Mouse (Mus musculus): ENCODE measurements at regions not wholly inside any gene's neighbourhood (a gene's known extent, or its start where the extent isn't known, plus 50 kb on each side); places are given as distances from the start of the nearest gene placed in this dataset.
"Not testable (repeated sequence)": the region's sequence is repeated elsewhere in the genome, so short reads cannot be mapped to it uniquely, and the experiment has no call there.

DNA sequence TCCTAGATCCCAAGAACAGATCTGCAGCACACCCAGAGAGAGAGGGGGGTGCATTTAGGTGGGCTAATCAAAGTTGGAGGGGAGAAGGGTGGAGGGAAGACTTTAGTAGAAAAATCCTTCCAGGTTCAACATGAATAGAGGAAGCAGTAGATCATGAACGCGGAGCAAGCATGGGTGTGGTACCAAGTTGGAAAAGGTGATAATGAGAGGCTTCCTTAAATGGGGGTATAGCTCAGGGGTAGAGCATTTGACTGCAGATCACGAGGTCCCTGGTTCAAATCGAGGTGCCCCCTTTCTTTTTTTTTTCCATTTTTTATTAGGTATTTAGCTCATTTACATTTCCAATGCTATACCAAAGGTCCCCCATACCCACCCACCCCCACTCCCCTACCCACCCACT is 54.0 kb upstream of the Krba1 start:
- not testable (repeated sequence) for DNase-seq (ENCODE audit: low read depth, low spot score)

DNA sequence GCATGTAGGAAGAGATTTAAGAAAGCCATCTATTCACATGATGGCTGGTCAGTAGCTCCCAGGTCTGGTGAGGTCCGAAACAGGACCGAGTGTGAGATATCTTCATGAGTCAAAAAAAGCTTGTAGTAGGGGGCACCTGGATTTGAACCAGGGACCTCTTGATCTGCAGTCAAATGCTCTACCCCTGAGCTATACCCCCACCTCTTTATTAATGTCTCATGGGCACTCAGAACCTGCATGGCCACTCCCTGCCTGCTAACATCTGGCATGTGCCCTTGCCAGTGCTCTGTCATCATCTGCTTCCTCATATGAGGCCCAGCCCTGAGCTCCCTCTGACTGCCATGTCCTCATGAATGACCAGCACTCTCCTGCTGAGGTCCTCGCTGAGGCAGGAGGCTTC is 58.4 kb upstream of the Krba1 start:
- not testable (repeated sequence) for DNase-seq (ENCODE audit: low read depth, low spot score)

DNA sequence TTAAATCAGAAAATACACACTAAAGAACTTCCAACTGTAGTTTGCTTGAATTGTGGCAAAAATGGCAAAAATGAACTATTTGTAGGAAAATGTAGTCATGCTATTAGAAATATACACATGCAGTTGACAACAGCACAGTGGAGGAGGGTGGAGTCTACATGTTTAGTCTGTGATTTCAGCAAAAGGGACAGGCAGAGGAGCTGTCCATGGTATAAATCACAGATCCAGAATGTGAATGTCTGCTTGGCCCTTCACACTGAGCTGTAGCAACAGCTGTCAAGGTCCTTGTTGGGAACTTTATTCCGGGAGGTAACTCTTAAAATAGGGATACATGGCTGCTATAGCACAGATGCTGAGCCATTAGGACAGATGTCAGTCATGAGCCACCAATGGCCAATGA is 107.4 kb upstream of the Krba1 start:
- DNase-seq (ENCODE audit: low read depth, low spot score) = no peak

DNA sequence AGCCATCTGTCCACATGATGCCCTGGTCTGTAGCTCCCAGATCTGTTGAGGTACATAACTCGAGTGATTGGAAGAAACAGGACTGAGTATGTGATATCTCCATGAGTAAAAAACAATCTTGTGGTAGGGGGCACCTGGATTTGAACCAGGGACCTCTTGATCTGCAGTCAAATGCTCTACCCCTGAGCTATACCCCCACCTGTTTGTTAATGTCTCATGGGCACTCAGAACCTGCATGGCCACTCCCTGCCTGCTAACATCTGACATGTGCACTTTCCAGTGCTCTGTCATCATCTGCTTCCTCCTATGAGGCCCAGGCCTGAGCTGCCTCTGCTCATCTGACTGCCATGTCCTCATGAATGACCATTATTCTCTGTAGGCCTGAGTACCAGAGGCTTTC is 115.7 kb upstream of the Krba1 start:
- not testable (repeated sequence) for DNase-seq (ENCODE audit: low read depth, low spot score)

DNA sequence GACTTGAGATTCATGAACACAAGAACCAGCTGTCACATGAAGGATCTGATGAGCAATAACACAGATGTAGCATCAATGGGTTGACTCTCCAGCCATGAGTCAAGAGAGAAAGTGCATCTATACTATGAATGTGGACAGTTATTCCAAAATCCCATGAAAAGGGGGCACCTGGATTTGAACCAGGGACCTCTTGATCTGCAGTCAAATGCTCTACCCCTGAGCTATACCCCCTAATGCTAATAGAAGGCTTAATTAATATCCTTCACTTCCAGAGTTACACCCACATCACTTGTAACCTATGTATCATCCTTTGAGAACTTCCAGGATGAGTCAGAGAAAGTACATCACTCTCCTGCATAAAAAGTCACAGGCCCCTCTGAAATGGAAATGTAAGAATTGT is 133.8 kb upstream of the Krba1 start:
- not testable (repeated sequence) for DNase-seq (ENCODE audit: low read depth, low spot score)

DNA sequence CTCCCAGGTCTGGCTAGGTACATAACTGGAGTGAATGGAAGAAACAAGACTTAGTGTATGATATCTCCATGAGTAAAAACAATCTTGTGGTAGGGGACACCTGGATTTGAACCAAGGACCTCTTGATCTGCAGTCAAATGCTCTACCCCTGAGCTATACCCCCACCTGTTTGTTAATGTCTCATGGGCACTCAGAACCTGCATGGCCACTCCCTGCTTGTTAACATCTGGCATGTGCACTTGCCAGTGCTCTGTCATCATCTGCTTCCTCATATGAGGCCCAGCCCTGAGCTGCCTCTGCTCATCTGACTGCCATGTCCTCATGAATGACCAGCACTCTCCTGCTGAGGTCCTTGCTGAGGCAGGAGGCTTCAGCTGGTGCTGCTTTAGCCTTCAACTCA is 142.4 kb upstream of the Krba1 start:
- not testable (repeated sequence) for DNase-seq (ENCODE audit: low read depth, low spot score)

DNA sequence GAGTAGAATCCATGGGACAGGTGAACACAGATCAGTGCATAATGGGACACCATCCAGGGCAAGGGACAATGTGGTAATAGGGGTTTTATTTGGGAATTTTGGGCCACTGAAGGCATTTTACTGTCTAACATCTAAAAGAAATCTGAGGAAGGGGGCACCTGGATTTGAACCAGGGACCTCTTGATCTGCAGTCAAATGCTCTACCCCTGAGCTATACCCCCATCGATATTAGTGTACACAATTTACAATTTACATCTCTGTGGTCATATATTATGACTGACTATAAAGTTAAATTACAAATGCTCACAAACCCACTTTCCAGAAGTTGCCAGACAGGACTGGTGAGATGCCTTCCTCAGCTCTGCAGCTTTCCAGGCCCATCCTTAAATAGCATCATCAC is 143.4 kb upstream of the Krba1 start:
- no peak for DNase-seq (ENCODE audit: low read depth, low spot score)

DNA sequence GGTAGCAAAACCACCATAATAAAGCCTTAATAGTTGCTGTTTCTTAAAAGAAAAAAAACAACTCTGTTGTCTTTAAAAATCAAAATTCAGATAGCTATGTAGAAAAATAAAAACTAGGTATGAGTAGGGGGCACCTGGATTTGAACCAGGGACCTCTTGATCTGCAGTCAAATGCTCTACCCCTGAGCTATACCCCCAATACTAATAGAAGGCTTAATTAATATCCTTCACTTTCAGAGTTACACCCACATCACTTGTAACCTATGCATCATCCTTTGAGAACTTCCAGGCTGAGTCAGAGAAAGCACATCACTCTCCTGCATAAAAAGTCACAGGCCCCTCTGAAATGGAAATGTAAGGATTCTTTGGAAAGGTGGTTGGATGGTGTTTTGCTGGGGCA is 151.2 kb upstream of the Krba1 start:
- not testable (repeated sequence) for DNase-seq (ENCODE audit: low read depth, low spot score)

DNA sequence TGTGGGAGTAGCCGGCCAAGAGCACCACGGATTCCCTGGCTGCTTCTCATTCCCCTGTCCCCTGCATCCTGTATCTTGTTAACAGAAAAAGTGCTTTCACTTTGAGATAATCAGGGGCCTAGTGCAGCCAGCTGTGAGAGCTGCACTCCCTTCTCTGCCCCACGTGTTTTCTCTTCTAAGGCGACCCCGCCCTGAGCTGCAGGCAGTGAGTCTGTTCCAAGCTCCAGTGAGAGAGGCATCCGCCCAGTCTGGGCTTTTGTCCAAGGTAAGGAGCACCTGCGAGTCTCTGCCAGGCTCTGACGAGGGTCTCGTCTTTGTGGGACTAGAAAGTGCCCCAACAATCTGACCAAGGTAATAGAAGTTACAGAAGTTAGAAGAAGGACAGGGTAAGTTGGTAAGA is 141.0 kb upstream of the Zfp746 start:
- no peak for DNase-seq (ENCODE audit: low read depth, low spot score)

DNA sequence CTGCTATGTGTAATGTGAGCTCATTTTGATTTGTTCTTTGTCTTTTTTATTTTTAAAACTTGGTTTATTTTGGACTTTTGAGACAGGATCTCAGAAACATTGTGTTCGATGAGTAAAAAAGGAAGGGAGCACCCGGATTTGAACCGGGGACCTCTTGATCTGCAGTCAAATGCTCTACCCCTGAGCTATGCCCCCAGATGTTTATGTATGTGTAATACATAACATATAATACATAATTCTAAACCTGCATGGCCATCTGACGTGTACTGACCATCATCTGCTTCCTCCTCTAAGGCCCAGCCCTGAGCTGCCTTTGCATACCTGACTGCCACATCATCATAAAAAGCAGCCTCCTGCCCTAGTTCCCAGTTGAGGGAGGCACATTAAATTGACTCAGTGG is 137.8 kb upstream of the Zfp746 start:
- no peak for DNase-seq (ENCODE audit: low read depth, low spot score)

DNA sequence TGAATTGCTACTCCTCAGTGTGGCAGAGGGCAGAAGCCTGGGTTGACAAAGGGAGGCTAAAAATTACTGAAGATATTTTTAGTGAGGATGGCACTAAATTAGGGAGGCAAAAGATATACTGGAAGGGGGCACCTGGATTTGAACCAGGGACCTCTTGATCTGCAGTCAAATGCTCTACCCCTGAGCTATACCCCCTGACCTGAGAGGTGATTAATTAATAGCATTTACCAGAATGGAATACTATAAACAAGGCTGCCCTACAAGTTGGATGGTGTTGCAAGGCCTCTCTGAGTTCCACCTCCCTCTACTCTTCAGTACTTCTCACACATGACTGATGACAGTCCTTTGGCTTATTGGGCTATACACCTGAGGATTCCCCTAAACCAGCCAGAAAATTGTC is 136.6 kb upstream of the Zfp746 start:
- DNase-seq (ENCODE audit: low read depth, low spot score) = no peak

DNA sequence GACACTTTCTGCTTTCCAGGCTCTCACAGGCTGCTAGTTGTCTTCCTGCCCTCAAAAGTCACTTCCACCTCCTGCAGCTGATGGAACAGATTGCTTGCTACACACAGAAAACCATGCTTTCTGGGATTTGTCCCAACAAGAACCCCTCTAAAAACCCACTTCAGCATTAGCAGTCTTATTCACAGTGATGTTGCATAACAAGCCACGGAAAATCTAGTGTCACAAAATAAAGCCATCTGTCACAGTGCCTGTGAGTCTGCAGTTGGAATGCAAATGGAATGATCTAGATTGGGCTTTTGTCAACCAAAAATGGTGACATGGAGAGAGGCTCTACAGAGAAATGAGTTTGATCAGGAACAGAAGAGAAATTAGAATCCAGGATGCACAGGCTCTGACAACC is 135.4 kb upstream of the Zfp746 start:
- DNase-seq (ENCODE audit: low read depth, low spot score) = peak; percentile 37

DNA sequence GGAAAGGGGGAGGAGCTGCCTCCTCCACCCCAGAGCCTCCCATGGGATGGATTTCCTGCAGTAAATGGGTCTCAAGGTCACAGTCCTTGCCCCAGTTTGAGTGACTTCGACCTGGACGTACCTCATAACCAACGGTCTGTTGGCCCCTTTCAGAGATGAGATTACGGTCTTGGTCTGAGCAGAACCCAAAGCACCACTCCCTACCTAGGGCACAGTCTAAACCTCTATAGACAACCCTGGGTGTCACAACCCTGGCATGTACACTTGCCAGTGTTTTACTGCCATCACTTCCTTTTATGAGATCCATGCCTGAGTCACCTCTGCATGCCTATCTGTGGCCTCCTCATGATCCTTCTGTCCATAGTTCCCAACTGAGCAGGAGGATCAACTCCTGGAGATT is 128.8 kb upstream of the Zfp746 start:
- no peak for DNase-seq (ENCODE audit: low read depth, low spot score)

DNA sequence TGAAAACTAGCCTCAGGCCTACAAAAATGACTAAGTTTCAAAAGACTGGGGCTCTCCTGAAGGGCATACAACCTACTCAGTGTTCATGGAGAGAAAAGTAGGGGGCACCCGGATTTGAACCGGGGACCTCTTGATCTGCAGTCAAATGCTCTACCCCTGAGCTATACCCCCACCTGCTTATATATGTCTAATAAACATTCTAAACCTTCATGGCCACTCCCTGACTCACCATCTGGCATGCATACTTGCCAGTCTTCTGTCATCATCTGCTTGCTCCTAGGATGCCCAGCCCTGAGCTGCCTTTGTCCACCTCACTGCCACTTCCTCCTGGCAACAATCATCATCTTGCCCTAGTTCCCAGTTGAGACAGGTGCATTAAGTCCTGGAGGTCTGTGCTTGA is 123.3 kb upstream of the Zfp746 start:
- no peak for DNase-seq (ENCODE audit: low read depth, low spot score)

DNA sequence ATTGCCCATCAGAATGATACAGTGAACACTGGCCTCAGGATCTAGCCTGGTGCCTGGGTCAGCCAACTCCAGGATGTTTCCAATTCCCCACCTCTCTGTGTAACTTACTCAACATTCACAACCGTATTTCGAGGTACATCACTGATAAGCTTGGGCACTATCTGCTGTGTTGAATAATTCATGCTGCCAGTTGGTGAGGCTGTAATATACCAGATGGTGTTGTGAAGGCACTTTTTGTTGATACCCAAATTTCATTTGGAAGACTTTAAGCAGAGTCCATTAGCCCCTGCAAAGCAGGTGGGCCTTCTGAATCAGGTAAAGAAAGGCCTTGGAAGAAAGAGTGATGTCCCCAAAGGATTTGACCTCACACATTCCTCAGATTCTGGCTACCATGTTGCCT is 122.7 kb upstream of the Zfp746 start:
- DNase-seq (ENCODE audit: low read depth, low spot score) = no peak

DNA sequence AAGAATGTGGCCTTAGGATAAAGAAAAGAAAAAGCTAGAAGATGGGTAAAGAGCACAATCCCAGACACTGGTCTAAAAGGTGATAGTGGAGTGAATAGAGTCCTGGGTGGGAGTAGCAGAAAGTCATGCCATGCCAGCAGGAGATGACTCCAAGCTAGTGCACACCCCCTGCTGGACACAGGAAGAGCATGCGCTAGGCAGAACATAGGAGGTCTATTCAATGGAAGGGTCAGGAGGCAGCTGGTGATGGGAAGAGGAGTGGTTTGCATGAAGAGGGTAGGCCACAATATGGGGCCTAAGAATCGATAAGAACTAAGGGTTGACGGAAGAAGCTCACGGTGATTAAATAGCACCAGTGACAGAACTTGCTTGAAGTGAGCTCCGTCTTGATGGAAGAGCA is 119.3 kb upstream of the Zfp746 start:
- DNase-seq (ENCODE audit: low read depth, low spot score) = no peak

DNA sequence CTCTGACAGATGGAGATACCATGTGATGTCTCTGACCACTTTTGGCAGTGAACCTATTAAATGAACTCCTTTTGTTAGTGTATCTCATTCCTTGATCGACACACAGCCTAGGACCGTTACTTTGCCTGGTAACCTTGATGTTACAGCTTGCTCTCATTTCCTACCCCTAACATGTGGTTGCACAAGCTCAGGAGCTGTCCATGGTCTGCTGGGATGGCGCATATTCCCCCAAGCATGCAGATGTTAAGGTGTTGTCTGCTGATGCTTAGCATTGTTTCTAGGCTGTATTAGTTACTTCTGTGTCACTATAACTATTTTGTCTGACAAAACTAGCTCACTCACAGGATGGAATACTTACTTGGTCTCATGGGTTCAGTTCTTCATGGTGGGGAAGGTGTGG is 113.6 kb upstream of the Zfp746 start:
- DNase-seq (ENCODE audit: low read depth, low spot score) = no peak

DNA sequence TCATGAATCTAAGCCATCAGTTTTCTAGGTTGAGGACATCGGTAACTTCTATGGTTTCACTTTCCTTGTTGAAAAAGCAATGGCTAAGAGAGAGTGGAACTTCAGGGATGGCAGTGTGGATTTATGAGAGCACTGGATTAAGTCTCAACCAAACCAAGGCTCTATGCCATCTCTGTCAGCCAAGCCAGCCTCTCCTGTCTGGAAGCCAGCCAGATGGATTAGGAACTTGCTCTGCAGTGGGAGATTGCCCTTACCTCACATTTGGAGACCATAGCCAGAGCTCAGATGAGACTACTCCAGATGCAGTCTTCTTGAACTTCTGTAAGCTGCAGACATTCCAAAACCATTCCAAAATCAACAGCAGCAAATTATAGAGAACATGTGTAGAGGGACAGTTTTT is 112.4 kb upstream of the Zfp746 start:
- DNase-seq (ENCODE audit: low read depth, low spot score) = no peak

DNA sequence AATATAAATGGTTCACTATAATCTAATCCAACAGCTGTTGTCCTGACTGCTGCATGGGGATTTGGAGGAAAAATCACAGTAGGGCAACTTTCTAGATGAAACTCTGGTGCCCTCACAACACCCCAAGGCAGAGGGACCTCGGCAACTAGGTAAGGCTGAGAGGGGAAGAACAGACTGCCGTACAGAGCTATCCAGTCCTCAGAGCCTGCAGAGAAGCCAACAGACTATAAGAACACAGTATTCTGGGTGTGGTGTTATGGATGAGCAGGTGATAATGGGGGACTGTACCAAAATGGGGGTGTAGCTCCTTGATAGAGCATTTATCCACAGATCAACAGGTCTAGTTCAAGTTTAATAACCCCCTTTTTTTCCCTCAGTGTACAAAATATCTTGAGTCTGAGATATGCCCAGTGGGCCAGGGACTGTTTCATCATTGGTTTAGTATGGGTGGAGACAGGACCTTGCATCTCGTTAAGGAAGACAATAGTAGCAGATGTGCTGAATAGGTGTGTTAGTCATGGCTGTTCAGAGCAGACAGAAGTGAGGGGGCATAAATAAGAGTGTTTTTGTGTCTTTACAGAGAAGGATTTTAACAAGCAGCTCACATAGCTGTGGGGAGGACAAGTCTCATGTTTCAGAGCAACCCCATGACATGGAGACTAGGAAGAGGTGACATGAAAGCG is 111.4 kb upstream of the Zfp746 start:
- no peak for DNase-seq (ENCODE audit: low read depth, low spot score)

DNA sequence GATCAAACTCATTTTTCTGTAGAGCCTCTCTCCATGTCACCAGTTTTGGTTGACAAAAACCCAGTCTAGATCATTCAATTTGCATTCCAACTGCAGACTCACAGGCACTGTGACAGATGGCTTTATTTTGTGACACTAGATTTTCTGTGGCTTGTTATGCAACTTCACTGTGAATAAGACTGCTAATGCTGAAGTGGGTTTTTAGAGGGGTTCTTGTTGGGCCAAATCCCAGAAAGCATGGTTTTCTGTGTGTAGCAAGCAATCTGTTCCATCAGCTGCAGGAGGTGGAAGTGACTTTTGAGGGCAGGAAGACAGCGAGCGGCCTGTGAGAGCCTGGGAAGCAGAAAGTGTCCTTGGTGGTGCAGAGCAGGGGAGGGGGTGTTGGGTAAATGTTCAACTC is 102.0 kb upstream of the Zfp746 start:
- DNase-seq (ENCODE audit: low read depth, low spot score) = peak; percentile 34

DNA sequence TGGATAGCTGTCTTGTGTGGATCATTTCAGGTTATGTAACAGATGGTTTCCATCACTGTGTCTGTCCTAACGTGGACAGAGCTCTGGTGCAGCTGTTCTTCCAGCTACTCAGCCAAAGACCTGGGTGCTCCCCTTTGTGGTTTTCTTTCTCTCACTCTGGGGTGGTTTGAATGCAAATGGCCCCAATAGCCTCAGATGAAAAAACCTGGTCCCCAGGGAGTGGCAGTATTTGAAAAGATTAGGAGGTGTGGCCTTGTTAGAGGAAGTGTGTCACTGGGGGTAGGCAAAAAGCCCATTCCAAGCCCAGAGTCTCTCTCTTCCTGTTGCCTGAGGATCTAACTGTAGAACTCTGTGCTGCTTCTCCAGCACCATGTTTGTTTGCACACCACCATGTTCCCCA is 98.9 kb upstream of the Zfp746 start:
- no peak for DNase-seq (ENCODE audit: low read depth, low spot score)

DNA sequence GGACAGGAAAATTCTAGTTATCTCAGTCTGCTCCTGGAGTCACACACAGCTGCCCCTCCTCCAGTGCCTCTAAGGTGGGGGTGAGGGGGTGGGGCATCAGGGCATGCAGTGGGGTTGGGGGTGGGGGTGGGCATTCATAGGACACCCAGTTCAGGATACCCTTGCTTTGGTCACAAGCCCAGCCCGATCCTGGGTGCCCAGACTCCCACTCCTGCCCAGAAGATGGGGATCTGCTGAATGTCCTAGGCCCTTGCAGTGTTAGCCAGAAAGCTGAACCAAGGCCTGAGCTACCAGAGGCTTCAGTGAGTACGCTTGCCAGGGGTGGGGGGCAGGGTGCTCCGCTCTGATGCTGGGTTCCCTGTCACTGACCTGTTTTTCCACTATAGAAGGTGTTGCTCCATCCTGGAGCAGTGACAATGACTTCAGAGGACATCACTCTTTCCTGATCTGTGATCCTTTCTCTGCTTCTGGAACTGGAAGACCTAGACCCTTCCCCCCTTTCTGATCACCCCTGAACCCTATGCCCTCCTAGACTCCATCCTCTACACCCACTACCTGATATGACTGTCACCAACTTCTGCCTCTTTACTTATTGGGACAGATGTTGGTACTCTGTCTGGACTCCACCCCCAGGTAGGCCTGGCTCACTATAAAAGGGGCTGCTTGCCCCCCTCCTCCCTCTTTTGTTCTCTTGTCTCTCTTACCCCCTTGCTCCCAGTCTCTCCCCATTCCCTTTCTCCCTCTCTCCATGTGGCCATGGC is 92.1 kb upstream of the Zfp746 start:
- DNase-seq (ENCODE audit: low read depth, low spot score) = no peak

DNA sequence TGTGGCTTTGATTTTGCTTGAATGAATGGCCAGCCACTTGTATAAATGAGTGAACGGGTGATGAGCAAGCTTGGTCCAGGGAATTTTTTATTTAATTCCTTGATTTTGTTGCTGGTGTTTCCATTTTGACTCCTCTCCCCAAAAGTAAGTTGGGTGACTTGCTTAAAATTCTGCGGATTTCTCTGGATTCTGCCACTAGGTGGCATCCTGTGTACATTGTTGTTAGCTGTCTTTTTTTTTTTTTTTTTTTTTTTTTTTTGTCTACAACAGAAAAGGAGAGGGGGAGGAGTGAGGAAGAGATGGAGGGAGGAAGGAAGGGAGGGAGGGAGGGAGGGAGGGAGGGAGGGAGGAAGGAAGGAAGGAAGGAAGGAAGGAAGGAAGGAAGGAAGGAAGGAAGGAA is 91.5 kb upstream of the Zfp746 start:
- DNase-seq (ENCODE audit: low read depth, low spot score) = peak; percentile 67

DNA sequence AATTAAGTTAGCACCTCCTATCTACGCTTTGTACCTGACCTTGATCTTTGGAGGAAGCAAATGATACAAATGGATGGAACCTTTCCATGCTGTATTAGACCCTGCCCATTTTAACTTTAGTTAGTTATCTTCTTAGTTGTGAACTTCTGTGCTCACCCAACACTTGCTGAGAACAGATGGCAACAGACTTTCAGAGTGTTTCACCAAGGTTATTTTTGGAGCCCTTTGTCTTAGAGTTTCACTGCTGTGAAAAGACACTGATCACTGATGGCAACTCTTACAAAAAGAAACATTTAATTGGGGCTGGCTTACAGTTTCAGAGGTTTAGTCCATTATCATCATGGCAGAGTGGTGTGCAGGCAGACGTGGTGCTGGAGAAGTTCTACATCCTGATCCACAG is 88.8 kb upstream of the Zfp746 start:
- DNase-seq (ENCODE audit: low read depth, low spot score) = no peak

All from brain, embryonic 18.5 days (tissue).